Mouse (Mus musculus): ENCODE results near the gene Gabarap.

GRCm38 (mm10) chr11:69966860-69967517, 24.0 kb upstream of the Gabarap start:
- TF ChIP-seq POLR2A (IDR thresholded peaks at IDR 0.05; ENCODE audit: control insufficient read depth, low read depth, low read length): no peak
- no peak for TF ChIP-seq CTCF (IDR thresholded peaks at IDR 0.05; ENCODE audit: control insufficient read depth, insufficient read depth, insufficient replicate concordance, low read depth, low read length)
